Mouse (Mus musculus): ENCODE measurements at regions not wholly inside any gene's neighbourhood (a gene's known extent, or its start where the extent isn't known, plus 50 kb on each side); places are given as distances from the start of the nearest gene placed in this dataset.

DNA sequence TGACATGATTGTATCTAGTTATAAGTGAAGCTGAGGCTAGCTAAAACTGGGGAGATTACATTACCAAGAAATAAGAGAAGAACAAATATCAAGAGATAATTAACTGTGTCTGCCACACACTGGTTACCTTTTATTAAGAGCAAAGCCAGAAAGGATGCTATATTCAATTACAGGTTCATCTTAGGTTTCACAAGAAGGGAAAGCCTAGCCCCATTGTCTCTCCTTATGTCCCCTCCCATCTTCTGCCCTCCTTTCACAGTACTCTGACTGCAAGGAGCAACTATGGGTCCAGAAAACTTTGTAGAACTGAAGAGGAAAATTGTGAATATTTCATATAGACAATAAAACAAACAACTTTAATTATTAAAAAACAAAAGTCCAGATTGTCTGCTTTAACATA lies 68.8 kb downstream of the H2al1n start:
- TF ChIP-seq CTCF (conservative IDR thresholded peaks at IDR 0.05; ENCODE audit: low read length) (no peak), POU5F1 (IDR thresholded peaks at IDR 0.05; ENCODE audit: borderline replicate concordance, low read length) (no peak), NANOG (IDR thresholded peaks at IDR 0.05; ENCODE audit: borderline replicate concordance, low read length) (no peak)
